In the genomic region with DNA sequence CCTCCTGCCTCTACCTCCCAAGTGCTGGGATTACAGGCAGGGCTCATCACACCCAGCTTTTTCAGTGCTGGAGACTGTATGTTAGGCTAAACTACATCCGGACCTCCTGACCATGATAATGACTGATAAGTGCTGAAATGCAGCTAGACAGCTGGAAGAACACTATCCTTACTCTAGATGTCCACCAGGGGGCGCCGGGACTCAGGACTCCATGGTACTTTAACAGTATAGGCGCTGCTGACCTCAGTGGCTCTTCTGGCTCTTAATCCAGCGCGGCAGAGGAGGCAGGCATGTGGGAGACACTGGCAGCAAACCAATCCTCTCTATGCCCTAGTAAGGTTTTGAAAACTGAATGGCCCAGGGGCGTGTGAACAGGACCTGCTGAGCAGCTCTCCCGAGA, we compare ENCODE assay signal across 8 mouse cellular contexts. TPM values are rescaled to one million over a fixed set of nuclear protein-coding genes. Genes with fewer than 3 reads are reported as not detected.
DNase-seq lines count a peak whose midpoint lies in the region; ATAC-seq and TF ChIP-seq lines count a peak whose summit lies in the region.

No protein-coding gene starts in this region.

- 0 out of 2 replicates have a peak overlapping the region, but pooled peaks have one; percentile 9 for H3K9ac ChIP-seq in heart, embryonic 13.5 days
- no peak overlapping the region for H3K9ac ChIP-seq in kidney, postnatal 0 days (ENCODE audit: low read depth, low read length)
- no peak overlapping the region for H3K9ac ChIP-seq in liver, embryonic 12.5 days

- no peaks in the 10 kb centered on the region for H3K9me3 ChIP-seq in heart, embryonic 13.5 days
- H3K9me3 ChIP-seq in kidney, postnatal 0 days (replicated peaks; ENCODE audit: low read length): no peaks in the 10 kb centered on the region
- no peaks in the 10 kb centered on the region for H3K9me3 ChIP-seq in liver, embryonic 12.5 days (replicated peaks)

- no peaks in the 10 kb centered on the region for H3K4me1 ChIP-seq in bone marrow macrophage, adult 2 months (ENCODE audit: control insufficient read depth, insufficient read depth, low read length)
- H3K4me1 ChIP-seq in embryonic fibroblast, embryonic 13.5 days (ENCODE audit: control insufficient read depth, insufficient read depth, low read length): peaks cover 18% of the 10 kb centered on the region
- H3K4me1 ChIP-seq in heart, embryonic 13.5 days: peaks cover 22% of the 10 kb centered on the region
- no peaks in the 10 kb centered on the region for H3K4me1 ChIP-seq in kidney, postnatal 0 days (replicated peaks; ENCODE audit: insufficient read depth, low read length)
- H3K4me1 ChIP-seq in liver, embryonic 12.5 days: peaks cover 19% of the 10 kb centered on the region

- no peak for TF ChIP-seq POLR2A in bone marrow macrophage, adult 2 months (IDR thresholded peaks at IDR 0.05; ENCODE audit: borderline replicate concordance, low read depth, low read length)
- no peak for TF ChIP-seq POLR2A in embryonic fibroblast, embryonic 13.5 days (IDR thresholded peaks at IDR 0.05; ENCODE audit: low read depth, low read length)

- H3K36me3 ChIP-seq in heart, embryonic 13.5 days: no peaks in the 10 kb centered on the region
- H3K36me3 ChIP-seq in kidney, postnatal 0 days (ENCODE audit: insufficient read depth, low read length): no peaks in the 10 kb centered on the region
- H3K36me3 ChIP-seq in liver, embryonic 12.5 days: peaks cover 5% of the 10 kb centered on the region; the same call in 1 of the 2 replicates

- ATAC-seq in heart, embryonic 13.5 days (ENCODE audit: extremely low read depth, insufficient number of reproducible peaks, low FRiP score, low TSS enrichment): no peak
- ATAC-seq in kidney, postnatal 0 days (replicated peaks; ENCODE audit: low FRiP score, low read depth): no peak; the same call in 1 of the 2 replicates
- peak; percentile 76 for ATAC-seq in liver, embryonic 12.5 days

- H3K4me2 ChIP-seq in heart, embryonic 13.5 days: no peak overlapping the region
- H3K4me2 ChIP-seq in kidney, postnatal 0 days (ENCODE audit: low read length): no peak overlapping the region
- no peak overlapping the region; the same call in 1 of the 2 replicates for H3K4me2 ChIP-seq in liver, embryonic 12.5 days

- TF ChIP-seq CTCF in bone marrow macrophage, adult 2 months (IDR thresholded peaks at IDR 0.05; ENCODE audit: low read depth, low read length): peak; percentile 71
- peak; percentile 42; the same call in 1 of the 2 replicates for TF ChIP-seq CTCF in embryonic fibroblast, embryonic 13.5 days (IDR thresholded peaks at IDR 0.05; ENCODE audit: borderline replicate concordance, insufficient read depth, low read length)
- peak; percentile 94 for TF ChIP-seq CTCF in kidney, postnatal 0 days (IDR thresholded peaks at IDR 0.05; ENCODE audit: low read depth)

- H3K27me3 ChIP-seq in heart, embryonic 13.5 days (replicated peaks): 0 out of 2 replicates have a peak, but pooled peaks cover 5% of the 10 kb centered on the region
- H3K27me3 ChIP-seq in kidney, postnatal 0 days (ENCODE audit: insufficient read depth, low read length): no peaks in the 10 kb centered on the region
- H3K27me3 ChIP-seq in liver, embryonic 12.5 days (replicated peaks): peaks cover 7% of the 10 kb centered on the region

- peak; percentile 79 for DNase-seq in CD4-positive helper T cell, adult 2 months (ENCODE audit: low read depth, low spot score)
- DNase-seq in kidney, postnatal 0 days (ENCODE audit: low spot score): peak; percentile 93
- peak; percentile 90 for DNase-seq in naive thymus-derived CD4-positive, alpha-beta T cell, adult 2 months (ENCODE audit: low read depth)
- DNase-seq in spleen, postnatal 36 days (ENCODE audit: low spot score in 2 of 2): peak; percentile 76 to 89

- H3K4me3 ChIP-seq in bone marrow macrophage, adult 2 months (ENCODE audit: insufficient read depth, low read length): no peak overlapping the region
- H3K4me3 ChIP-seq in embryonic fibroblast, embryonic 13.5 days (ENCODE audit: insufficient read depth, low read length): no peak overlapping the region
- no peak overlapping the region for H3K4me3 ChIP-seq in heart, embryonic 13.5 days
- H3K4me3 ChIP-seq in kidney, postnatal 0 days (replicated peaks; ENCODE audit: low read depth, low read length): no peak overlapping the region
- no peak overlapping the region for H3K4me3 ChIP-seq in liver, embryonic 12.5 days

- H3K27ac ChIP-seq in bone marrow macrophage, adult 2 months (ENCODE audit: insufficient read depth, low read depth, low read length): no peak overlapping the region
- peak overlapping the region; percentile 97 for H3K27ac ChIP-seq in embryonic fibroblast, embryonic 13.5 days (ENCODE audit: insufficient read depth, low read length)
- no peak overlapping the region for H3K27ac ChIP-seq in heart, embryonic 13.5 days (replicated peaks)
- no peak overlapping the region for H3K27ac ChIP-seq in kidney, postnatal 0 days
- no peak overlapping the region for H3K27ac ChIP-seq in liver, embryonic 12.5 days

- WGBS in heart, embryonic 13.5 days: 7% methylated on average over 8 of the region's 8 CpGs
- 7% methylated on average over 8 of the region's 8 CpGs for WGBS in kidney, postnatal 0 days
- 10% methylated on average over 8 of the region's 8 CpGs for WGBS in liver, embryonic 12.5 days (ENCODE audit: insufficient replicate concordance)

RNA-seq across cellular contexts. Expression of gene Tnk2, which starts 5.2 kb away (rescaled TPM):
- 3.5 and 6.8 TPM in 2 replicates for polyA plus RNA-seq in bone marrow macrophage, adult 2 months (2012; ENCODE audit: insufficient read depth, insufficient read length, missing spikeins)
- 92.4 and 144 TPM in 2 replicates for polyA plus RNA-seq in embryonic fibroblast, embryonic 13.5 days (2011; ENCODE audit: insufficient read length, low read depth, missing spikeins)
- polyA plus RNA-seq in heart, embryonic 13.5 days (2015; fragmentation: Nextera tagmentation; extraction: Ambion mirVana): 7.1 and 8.7 TPM in 2 replicates
- 8.4 and 8.5 TPM in 2 replicates for polyA plus RNA-seq in kidney, postnatal 0 days (2015; fragmentation: Nextera tagmentation; extraction: Ambion mirVana)
- 6.3 and 6.6 TPM in 2 replicates for polyA plus RNA-seq in liver, embryonic 12.5 days (2016; fragmentation: Nextera tagmentation; extraction: Ambion mirVana)

RNA-seq across cellular contexts. Expression of gene Tfrc, which starts 29.8 kb away (rescaled TPM):
- polyA plus RNA-seq in bone marrow macrophage, adult 2 months (2012; ENCODE audit: insufficient read depth, insufficient read length, missing spikeins): 45.0 and 47.0 TPM in 2 replicates
- polyA plus RNA-seq in embryonic fibroblast, embryonic 13.5 days (2011; ENCODE audit: insufficient read length, low read depth, missing spikeins): 38.0 and 44.5 TPM in 2 replicates
- 32.7 and 34.7 TPM in 2 replicates for polyA plus RNA-seq in heart, embryonic 13.5 days (2015; fragmentation: Nextera tagmentation; extraction: Ambion mirVana)
- 37.0 and 43.9 TPM in 2 replicates for polyA plus RNA-seq in kidney, postnatal 0 days (2015; fragmentation: Nextera tagmentation; extraction: Ambion mirVana)
- 327 and 339 TPM in 2 replicates for polyA plus RNA-seq in liver, embryonic 12.5 days (2016; fragmentation: Nextera tagmentation; extraction: Ambion mirVana)

Comparison
In these comparisons a context has a peak if more than half of its experiments do, and no peak if none do; other contexts are left out.
1. CTCF ChIP-seq: peak in every context shown above with its lines; median percentile 94 in kidney, postnatal 0 days; 71 in bone marrow macrophage, adult 2 months; 42 in embryonic fibroblast, embryonic 13.5 days.